Mouse (Mus musculus) left cerebral cortex, adult 18-20 months (tissue): ENCODE results near the gene Rcan3. TPM values are rescaled to one million over a fixed set of nuclear protein-coding genes. Genes with fewer than 3 reads are reported as not detected.

Experiments used
- DNase-seq, 2 experiments: peaks; one replicate each; pipeline ENCODE4 v3.0.0; 2021 to 2022; ENCODE audit warnings: low spot score in 2 of 2, mixed read lengths in 1 of 2
- total RNA-seq, 2 experiments: library from RNA; stranded (reverse); gene quantifications; 2 replicates each; pipeline ENCODE4 v1.2.3; 2021

Gene Rcan3
- total RNA-seq, 2 experiments from 2014 or later, result 30.6 to 30.8 TPM

DNA sequence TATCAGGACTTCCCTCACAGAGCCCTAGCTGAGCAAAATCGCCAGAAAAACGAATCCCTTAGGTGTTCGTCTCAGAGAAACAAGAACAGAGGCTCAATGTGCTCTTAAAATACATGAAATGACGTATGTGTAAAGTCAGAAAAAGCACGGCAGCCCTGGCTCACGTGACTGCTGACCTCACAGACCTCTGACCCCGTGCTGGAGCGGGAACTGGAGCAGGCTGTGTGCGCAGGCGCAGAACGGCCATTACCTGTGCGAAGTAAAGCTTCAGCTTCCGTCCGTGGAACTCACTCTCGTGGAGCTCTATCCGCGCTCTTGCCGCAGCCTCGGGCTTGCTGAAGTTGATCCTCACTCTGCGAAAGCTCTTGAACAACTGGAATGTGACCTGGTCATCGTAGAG is 13.7 kb downstream of the Rcan3 start:
- DNase-seq, result no peak

DNA sequence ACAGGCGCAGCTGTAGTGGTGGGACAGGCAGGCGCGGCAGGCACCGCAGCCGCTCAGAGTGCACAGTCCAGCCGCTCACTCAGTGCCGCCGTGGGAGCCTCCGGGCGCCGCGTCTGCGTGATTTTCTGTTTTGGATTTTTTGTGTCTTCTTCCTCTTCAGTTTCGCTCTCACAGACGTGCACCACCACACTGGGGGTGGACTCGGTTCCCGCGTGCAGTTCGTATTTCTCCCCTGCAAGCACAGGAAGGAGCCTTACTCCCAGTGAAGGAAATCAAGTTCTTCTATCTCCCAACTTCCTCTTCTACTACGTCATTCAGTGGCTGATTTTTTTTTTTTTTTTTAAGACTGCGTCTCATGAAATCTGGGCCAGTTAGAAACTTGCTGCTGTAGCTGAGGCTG is 17.3 kb downstream of the Rcan3 start:
- no peak for DNase-seq

DNA sequence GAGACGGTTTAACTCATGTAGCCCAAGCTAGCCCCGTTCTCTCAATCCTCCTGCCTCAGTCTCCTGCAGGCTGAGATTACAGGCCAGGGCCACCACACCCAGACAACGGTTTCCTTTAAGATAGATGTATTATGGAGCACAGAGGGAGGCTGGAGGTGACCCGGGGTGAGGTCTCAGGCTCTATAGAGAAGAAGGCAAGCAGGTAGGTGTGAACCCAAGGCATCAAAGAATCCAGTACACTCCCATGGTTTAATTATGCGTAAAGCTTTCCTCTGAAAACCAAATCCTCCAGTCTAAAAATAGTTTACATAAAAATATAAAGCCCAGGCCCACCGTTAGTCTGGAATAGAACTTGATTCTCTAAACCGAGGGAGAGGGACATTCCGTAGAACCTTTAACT is 20.2 kb downstream of the Rcan3 start:
- DNase-seq, result no peak

DNA sequence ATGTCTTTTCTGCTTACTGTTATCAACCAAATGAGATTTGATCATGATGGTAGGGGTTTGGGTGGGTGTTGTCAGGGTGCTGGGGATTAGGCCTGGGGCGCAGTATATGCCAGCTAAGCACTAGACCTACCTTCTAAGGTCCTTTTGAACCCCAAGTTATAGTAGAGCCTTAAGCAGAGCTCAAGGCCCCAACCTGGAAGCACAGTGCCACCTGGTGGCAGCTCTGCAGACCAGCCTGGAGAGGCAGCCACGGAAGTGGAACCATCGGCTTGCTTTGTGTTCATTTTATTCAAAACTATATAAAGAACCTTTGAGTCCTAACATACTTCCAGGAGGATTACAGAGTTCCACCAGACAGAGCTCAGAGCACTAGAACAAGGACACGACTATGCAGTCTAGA is 22.0 kb downstream of the Rcan3 start:
- DNase-seq, result peak; percentile 45 to 52

DNA sequence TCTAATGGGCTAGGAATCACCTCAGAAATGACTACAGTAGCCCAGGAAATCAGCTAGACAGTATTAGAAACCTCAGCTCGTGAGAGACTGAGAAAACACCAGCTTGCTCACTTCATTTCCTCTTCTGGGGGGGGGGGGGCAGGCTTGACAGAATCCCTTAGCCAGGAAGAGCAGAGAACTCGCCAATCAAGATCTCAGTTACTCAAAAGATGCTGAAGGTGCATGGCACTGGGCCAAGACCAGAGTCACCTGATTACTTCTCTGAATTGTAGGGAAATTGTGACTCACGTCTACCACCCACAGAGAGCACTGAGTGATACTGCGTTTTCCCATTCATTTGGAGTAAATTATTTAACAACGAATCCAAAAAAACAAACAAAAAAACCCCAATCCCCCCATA is 27.5 kb downstream of the Rcan3 start:
- peak; percentile 18 to 25 for DNase-seq

DNA sequence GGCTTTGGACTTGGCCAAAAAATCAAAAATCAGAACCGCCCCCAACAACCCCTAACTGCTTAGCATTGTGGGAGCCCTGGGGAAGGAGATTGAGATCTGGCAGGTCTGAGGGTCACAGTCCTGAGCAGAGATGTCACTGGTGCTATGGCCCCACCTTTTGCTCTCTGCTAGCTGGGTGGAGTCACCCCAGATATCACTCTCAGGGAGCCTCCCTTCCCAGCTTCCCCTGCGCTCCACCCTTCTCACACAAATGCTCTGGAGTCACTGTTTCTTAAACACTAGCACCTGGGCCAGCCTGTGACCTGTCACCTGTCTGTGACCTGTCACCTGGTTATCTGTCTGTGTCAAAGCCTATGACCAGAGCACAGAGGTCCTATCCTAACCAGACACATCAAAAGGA is 28.7 kb downstream of the Rcan3 start:
- no peak for DNase-seq

DNA sequence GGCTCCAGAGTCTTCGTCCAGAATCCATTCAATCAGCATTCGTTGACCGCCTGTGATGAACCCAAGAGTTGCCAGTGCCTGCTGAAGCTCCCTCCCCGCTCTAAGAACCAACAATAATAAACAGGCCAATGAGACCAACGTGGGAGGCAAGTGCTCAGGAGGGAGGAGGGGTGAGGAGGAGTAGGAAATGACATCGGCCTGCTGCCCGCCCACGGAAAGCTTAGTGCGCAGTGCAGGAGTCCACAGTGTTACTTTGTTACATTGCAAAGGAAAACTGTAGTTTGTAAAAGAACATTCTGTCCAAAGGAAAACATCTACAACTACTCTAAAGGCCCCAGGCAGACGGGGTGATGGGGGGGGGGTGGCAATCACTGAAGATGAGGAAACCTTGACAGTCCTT is 29.6 kb downstream of the Rcan3 start:
- no peak for DNase-seq

DNA sequence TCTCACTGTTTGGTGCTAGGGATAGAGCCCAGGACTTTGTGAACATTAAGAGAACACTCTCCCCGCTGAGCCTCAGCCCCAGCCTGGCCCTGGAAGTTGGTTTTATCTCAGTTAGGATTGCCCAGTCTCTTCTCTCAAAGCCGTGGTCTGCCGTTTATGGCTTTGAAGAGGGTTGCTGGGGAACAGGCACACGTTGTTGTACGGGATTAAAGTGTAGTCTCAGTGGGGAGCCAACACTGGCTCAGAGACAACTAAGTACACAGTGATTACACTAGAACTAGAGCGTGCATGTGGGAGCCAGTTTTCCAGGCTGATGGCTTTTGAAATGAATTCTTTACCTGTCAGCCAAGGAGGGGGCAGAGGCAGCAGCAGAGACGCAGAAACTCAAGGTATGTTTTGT is 31.8 kb downstream of the Rcan3 start:
- DNase-seq, result no peak

DNA sequence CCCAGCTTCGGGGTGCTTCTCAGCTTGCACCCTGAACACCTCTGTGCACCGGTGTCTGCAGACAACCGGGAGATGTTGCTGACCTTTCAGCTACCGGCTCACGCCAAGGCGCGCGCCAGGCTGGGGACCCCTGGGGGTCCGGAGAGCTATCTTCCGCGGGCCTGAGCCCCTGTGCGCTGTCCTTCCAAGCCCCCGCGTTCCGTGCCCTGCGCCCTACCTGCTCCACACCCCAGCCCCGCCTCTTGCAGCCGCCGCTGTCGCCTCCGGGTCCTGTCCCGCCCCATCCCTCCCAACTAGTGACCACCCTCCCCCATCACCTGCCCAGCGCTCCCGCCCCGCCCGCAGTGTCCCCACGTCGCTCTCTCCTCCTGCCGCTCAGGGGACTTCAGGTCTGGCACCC is 35.7 kb downstream of the Rcan3 start, which contains the start of gene Ncmap:
TSS of gene Ncmap (minus strand) at position 237 of the 400 bp plus-strand sequence.
- no peak for DNase-seq

DNA sequence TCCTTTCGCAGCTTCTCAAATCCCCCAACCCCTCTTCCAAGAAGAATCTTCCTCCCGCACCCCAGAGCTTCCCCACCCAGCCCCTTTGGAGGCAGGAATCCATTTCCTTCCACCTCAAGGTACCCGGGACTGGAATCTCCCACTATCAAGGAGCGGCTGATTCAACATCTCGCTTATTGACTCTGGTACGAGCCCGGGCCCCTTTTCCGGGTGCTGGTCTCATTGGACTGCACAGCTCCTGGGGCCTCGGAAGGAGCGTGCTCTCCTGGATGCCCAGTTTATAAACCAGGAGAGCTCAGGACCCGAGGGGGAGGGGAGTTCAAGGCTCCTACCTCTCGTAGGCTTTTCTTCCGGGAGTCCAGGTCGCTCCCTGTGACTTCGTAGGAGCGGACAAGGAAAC is 36.1 kb downstream of the Rcan3 start:
- no peak for DNase-seq

DNA sequence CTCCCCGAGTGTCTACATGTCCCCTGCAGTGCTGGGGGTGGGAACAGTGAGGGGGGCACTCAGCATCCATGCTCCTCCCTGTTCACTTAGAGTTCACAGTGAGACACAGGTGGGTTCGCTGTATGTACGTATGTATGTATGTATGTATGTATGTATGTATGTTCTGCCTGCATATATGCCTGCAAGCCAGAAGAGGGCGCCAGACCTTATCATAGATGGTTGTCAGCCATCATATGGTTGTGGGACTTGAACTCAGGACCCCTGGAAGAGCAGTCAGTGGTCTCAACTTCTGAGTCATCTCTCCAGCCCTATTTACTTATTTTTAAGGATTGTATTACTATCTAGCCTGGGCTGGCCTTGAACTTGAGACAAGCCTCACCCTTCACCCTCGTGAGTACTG is 37.4 kb downstream of the Rcan3 start:
- DNase-seq, result no peak

DNA sequence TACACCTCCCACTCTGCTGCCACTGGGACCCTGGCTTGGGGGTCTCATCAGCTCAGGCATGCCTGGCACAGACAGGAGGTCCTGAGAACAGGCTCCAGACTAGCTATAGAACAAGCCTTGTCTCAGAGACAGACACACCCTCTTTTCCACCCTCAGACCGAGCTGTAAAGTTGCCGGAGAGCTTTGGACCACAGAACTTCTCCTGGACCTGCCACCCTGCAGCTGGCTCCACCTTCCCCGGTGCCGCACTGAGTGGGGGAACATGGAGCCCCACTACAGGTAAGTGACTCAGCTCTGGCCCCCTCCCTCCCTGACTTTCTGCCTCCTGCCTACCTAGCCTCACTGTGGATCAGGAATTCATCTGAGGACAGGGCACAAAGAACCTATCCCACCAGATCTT is 38.3 kb downstream of the Rcan3 start:
- DNase-seq, result no peak

DNA sequence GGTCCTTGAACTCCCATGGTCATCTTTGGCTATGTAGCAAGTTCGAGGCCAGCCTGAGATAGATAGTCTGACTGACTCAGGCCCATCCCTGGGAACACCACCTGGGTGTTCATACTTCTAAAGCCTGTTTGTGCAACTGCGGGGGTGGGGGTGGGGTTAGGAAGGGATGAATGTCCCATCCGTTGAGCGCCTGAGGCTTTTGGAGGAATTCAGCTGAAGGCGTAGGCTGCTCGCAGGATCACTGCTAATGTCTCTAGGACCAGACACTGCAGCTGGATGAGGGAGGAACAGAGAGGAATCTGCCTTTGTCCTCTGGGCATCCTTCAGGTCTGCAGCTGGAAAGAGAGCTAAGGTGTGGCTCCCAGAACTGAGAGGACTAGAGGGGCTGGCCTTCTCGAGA is 39.0 kb downstream of the Rcan3 start:
- DNase-seq, result no peak

DNA sequence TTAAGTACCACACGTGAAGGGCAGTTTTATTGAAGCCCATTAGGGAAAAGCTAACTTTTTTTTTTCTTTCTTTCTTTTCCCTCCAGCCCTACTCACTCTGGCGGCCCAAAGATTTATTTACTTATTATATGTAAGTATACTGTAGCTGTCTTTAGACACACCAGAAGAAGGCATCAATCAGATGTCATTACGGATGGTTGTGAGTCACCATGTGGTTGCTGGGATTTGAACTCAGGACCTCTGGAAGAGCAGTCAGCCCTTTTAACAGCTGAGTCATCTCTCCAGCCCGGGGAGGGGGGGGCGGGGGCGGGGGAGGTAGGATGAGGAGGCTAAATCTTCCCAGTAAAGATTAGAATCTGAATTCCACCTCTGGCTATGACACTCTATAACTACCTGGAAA is 40.3 kb downstream of the Rcan3 start:
- no peak for DNase-seq

DNA sequence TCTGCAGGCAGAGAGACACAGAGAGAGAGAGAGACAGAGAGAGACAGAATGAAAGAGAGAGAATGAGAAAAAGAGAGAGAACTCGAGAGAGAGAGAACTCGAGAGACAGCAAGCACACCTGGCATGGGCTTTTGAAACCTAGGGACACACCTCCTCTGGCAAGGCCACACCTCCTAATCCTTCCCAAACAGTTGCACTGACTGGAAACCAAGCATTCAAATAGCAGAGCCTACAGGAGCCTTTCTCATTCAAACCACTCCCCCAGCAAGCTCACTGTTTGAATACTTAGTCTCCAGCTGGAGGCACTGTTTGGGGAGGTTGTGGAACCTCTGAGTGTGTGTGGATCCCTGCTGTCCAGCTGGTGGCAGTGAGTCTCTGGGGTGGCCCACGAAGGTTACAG is 40.9 kb downstream of the Rcan3 start:
- DNase-seq, result no peak

DNA sequence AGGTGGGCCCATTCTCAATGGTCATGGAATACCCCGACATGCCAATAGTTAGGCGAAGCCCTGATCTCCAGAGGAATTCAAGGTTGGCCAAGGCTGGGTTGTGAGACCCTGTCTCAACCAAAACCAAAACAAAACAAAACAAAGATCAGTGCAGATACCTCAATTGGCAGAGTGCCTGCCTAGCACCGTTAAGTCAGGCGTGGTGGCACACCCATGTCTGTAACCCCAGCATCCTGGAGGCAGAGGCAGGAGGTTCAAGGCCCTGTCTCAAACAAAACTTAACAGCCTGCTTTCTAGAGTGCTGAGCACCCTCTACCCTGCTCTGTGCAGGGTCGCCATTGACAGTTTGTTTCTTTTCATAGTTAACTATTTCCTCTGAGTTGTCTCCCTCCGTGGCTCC is 42.6 kb downstream of the Rcan3 start:
- no peak for DNase-seq

DNA sequence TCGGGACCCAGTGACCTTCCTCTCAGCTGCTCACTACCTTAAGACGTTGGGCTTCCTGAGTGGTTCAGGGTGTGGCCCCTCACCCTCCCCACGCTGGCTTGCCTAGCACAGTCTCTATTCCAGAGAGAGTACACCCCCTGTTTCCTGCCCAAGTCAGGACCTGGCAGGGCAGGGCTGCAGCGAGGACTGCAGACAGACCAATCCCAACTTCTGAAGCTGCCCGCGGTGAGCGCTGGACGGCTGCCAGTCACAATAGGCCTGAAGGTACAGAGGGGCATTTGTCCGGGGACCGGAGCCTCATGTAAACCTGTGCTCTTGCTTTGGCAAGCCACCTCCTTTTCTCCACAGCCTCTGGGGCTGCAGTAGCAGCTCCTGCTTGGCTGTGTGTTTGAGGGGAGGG is 48.0 kb downstream of the Rcan3 start:
- DNase-seq, result no peak

DNA sequence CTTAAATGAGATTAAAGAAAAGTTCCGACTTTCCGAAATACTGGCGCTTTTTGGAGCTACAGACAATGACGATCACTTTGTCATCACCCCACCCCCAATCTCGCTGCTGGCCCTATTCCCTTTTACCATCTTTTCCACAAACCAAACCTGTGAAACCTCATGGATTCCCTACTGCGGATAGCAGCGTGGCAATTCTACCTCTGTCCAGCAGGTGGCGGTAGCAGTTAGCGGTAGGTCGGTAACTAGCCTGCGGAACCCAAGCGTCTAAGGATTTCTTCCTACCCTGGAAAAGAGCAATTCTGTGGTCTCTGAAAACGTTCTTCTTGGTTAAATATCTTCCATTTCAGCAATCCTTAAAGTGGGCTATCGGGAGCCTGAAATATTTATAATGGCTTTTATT is 51.3 kb downstream of the Rcan3 start:
- DNase-seq, result peak; percentile 74 to 81

DNA sequence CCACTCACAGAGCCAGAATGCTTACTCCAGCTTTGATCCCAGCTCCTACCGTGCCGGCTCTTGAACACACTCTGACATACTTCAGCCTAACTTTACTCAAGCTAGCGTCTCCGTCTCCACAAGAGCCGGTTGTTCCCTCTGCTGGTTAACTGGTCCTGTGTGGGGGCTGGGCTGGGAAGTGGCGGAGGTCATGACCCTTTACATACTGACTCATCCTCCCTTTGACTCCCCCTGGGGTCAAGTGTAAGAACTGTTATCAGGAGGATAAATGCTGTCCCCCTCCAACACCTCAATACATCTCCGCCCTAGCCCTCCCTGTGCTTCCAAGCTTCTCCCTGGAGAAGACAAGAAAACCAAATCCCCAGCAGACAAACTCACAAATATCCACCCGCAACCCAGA is 52.3 kb downstream of the Rcan3 start:
- DNase-seq, result no peak

DNA sequence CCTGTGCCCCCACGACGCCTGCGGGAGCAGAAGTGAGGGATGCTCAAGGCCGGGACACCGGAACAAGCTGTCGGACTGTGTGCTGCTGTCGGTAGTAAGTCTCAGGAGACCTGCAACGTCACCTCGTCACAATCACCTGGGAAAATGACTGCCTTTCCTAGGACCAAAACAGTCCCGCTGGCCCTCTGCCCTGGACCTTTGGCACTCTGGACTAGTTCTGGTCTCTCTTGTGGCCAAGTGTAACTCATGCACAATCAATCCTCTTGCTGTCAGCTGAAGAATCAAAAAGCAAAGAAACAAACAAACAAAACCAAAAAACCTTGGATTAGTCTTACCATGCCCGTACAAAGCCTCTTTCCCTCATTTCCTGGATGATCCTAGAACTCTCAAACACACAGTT is 56.4 kb downstream of the Rcan3 start:
- DNase-seq, result no peak

DNA sequence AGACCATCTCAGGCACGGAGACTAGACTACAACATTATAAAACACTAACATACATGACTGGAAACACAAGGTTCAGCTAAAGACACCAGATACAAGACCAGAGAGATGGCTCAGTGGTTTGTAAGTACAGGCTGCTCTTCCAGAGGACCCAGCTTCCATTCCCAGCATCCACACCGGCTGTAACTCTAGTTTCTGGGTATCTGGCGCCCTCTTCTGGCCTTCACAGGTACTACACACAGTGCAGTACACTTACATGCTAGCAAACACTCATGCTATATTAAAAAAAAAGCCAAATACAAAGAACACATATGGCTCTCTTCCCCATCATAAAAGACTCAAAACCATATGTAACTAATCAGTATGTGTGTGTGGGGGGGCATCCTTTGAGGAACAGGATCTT is 58.2 kb downstream of the Rcan3 start:
- DNase-seq, result no peak

DNA sequence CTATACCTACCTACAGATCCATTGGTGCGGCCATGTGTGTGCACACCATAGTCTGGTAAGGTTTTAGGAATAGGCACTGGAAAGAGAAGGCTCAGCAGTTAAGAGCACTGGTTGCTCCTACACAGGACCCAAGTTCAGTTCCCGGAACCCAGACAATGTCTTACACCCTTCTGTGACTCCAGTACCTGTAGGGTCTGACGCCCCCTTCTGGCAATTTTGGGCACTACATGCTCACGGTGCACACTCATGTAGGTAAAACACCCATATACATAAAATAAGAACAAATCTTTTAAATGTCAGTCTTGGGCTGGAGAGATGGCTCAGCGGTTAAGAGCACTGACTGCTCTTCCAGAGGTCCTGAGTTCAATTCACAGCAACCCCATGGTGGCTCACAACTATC is 60.4 kb downstream of the Rcan3 start:
- no peak for DNase-seq

DNA sequence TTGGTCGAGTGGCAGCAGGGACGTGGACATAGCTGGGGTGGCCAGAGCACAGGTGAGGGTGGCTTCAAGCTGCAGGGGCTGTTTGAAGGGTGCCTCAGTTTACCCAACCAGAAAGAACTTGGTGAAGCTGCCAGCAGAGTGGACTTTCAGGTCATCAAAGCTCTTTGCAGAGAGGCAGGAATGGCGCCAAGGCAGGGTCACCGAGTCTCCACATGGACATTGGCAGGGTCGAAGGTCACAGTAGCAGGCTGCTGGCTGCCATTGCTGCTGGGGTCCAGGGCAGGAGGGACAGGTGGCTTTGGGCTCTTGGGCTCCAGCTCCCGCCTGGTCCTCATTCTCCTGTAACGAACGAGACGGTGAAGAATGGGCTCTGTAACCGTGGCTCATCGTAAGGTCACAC is 63.3 kb downstream of the Rcan3 start:
- no peak for DNase-seq

DNA sequence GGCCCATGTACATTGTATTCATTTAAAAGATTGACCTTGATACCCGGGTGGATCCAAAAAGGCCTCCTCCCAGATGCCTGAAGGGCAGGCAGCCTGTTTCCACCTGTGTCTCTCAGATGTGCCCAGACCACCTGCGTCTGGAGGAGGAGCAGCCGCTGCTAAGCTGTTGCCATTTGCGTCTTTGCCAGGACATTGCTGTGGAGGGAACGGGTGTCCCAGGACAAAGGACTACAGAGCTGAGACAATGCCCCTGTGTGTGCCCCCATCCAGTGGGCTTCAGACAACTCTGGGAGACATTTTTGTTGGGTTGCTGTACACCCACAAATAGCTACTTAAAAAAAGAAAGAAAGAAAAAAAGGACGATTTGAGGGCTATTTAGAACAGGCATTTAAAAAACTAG is 70.8 kb downstream of the Rcan3 start:
- peak in 1 of 2 experiments; percentile 13 for DNase-seq
